Mouse (Mus musculus) embryonic stem cell, embryonic (primary cell): ENCODE measurements at regions not wholly inside any gene's neighbourhood (a gene's known extent, or its start where the extent isn't known, plus 50 kb on each side); places are given as distances from the start of the nearest gene placed in this dataset.

Experiments used
- CTCF ChIA-PET, 4 experiments: fragments of 300-600 bp in 2 of 4; fragments of 350-600 bp in 2 of 4; sonication (Branson Sonifier 250); formaldehyde crosslinking; loops; one replicate each; lab custom pipeline; 2022; ENCODE audit warnings: inconsistent platforms in 2 of 4; lab: Charles Lee
- POLR2A ChIA-PET, 4 experiments: fragments of 300-600 bp in 2 of 4; fragments of 350-600 bp in 2 of 4; sonication (Branson Sonifier 250); formaldehyde crosslinking; loops; one replicate each; lab custom pipeline; 2022; ENCODE audit warnings: antibody characterized with exemption in 4 of 4, inconsistent platforms in 1 of 4; lab: Charles Lee

DNA sequence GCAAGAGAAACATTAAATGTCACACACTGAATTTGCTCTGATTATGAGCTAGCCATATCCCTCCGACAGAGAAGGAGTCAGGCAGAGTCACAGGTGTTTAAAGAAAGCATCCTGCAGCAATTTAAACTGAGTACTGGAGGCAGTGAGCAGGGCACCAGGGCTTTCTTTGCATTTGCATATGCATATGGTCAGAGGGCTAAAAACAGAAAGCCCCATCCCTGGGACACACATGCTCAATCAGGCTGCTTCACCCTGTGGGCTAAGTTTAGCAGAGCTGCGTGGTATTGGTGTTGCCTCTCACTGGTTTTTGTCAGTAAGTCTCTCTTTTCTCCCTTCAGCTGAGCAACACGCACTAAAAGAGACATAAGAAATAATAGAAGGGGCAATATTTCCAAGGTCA is 289.9 kb upstream of the Rps6ka3 start:
- POLR2A ChIA-PET: no interaction called here
- CTCF ChIA-PET: no interaction called here

- ChIA-PET POLR2A (no interaction called here), CTCF (no interaction called here)
Observed at GRCm38 (mm10) chrX:158921424-158921823, 288.7 kb upstream of the Rps6ka3 start.

- POLR2A ChIA-PET: no interaction called here
- CTCF ChIA-PET: interaction anchor here in 2 of 4 experiments (0.6 to 2.0 kb wide), 2 partner anchors 15 to 1190 kb away, joined by 4 to 10 read pairs; no protein-coding TSS in a partner anchor
Observed at GRCm38 (mm10) chrX:158921838-158922450, 288.2 kb upstream of the Rps6ka3 start.

- POLR2A ChIA-PET: no interaction called here
- CTCF ChIA-PET: interaction anchor here in 2 of 4 experiments (0.6 to 2.0 kb wide), 3 partner anchors 982 to 1191 kb away, joined by 3 to 10 read pairs (median 3); no protein-coding TSS in a partner anchor
Observed at GRCm38 (mm10) chrX:158923081-158923561, 287.0 kb upstream of the Rps6ka3 start.

GRCm38 (mm10) chrX:158923657-158924489 is 286.2 kb upstream of the Rps6ka3 start:
- ChIA-PET POLR2A (no interaction called here), CTCF (interaction anchor here in 2 of 4 experiments (0.6 to 2.0 kb wide), 2 partner anchors 983 to 1192 kb away, joined by 3 to 10 read pairs; no protein-coding TSS in a partner anchor)

GRCm38 (mm10) chrX:158924490-158925398 is 285.4 kb upstream of the Rps6ka3 start:
- ChIA-PET POLR2A (no interaction called here), CTCF (no interaction called here)

GRCm38 (mm10) chrX:158931864-158932263 is 278.2 kb upstream of the Rps6ka3 start:
- ChIA-PET CTCF (no interaction called here), POLR2A (no interaction called here)

GRCm38 (mm10) chrX:158947191-158947590 is 262.9 kb upstream of the Rps6ka3 start:
- ChIA-PET CTCF (no interaction called here), POLR2A (no interaction called here)

GRCm38 (mm10) chrX:158971726-158972125 is 238.4 kb upstream of the Rps6ka3 start:
- ChIA-PET CTCF (no interaction called here), POLR2A (no interaction called here)

DNA sequence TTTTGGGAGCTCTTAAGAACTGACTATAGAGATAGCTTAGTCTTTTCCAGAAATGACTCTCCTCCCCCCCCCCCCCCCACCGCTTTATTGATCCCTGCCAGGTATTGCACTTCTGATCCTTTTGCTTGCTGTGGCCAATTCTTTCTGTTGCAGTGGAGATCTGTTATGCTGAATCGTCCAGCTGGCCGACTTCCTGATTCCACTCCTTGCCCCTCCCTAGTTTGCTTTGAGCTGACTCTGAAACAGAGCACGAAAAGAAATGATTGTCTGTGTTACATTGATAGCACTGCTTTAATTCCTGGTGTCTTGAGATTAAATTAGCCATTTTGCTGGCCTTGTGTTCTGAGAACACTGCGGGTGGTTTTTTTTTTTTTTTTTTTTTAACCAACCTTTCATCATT is 233.5 kb upstream of the Rps6ka3 start:
- POLR2A ChIA-PET: interaction anchor here in 1 of 4 experiments (0.7 kb wide), 1 partner anchor 287 kb away, joined by 3 read pairs; no protein-coding TSS in a partner anchor

GRCm38 (mm10) chrX:158984721-158985120 is 225.4 kb upstream of the Rps6ka3 start:
- POLR2A ChIA-PET: no interaction called here
- CTCF ChIA-PET: no interaction called here

More for the DNA sequence above, 233.5 kb upstream of the Rps6ka3 start:
- CTCF ChIA-PET: interaction anchor here in 1 of 4 experiments (0.6 kb wide), 1 partner anchor 225 kb away, joined by 4 read pairs; no protein-coding TSS in a partner anchor

GRCm38 (mm10) chrX:158987676-158988075 is 222.4 kb upstream of the Rps6ka3 start:
- ChIA-PET CTCF (no interaction called here), POLR2A (no interaction called here)

DNA sequence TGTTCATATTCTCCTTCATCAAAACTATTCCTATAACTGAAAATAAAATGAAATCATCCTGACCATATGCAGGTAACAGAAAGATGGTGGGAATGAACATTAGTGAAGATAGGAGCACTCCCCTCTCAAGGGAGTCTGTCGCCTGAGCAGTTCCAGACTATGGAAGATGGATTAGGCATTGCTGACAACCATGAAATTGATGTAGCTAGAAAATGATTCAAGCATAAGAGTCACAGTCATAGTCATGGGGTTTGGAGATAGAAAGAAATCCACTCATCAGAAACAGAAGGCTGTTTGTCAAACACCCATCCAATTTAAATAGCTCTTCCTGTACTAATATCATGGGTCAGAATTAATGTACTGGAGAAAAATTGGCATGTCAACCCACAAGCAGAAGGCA is 191.2 kb upstream of the Rps6ka3 start:
- POLR2A ChIA-PET: no interaction called here
- CTCF ChIA-PET: no interaction called here

DNA sequence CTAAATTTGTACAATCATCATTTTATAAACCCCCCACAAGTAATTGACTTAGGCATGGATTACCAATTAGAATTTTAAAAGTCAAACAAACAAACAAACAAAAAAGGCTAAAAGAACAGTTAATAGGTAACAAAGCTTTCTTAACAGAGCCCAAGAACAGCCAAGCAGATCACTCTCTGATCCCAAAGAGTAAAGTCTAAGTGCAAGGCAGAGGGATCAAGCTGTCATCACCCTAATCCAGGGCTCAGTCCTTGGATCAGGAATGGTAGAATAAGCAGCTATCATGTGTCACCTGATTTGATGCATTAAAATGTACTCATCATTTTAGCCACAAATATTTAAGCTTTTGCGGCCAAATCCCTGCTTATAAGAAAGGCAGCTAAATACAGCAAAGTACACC is 183.8 kb upstream of the Rps6ka3 start:
- ChIA-PET CTCF (no interaction called here), POLR2A (no interaction called here)

DNA sequence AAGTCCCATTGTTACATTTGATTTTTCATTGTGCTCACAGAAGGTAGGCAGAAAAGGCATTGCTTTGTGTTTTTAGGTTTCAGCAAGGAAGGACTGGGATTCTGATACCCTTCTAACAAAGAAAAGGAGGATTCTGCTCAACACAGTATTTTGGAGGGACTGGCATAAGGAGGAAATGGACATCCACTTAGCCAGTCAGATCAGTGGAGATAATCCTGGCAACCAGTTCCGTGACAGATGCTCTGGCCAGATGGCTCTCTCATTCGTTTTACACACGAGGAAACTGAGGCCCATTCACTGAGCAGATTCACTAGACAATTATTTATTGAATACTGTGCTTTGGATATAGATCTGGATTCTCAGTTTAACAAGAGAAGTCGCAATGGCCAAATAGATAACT is 178.2 kb upstream of the Rps6ka3 start:
- ChIA-PET POLR2A (no interaction called here), CTCF (no interaction called here)

DNA sequence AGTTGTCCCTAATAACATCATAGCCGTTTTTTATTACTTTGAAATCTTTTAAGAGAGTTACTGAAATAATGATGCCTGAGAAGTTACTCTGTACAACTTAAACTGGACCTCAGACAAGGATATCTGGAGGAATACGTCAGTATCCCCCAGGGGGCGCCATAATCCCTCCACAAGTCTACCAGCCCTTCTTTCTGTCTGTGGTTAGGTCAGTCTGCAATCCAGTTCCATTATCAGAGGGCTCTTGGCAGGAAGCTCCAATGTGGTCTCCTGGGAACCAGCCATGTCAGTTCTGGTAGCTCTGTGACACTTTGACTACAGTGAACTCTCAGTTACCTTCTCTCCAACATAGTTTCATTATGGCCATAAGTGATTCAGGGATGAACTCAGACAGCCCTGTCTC is 166.7 kb upstream of the Rps6ka3 start:
- CTCF ChIA-PET: interaction anchor here in 1 of 4 experiments (1.3 kb wide), 1 partner anchor 222 kb away, joined by 3 read pairs; no protein-coding TSS in a partner anchor
- POLR2A ChIA-PET: no interaction called here

DNA sequence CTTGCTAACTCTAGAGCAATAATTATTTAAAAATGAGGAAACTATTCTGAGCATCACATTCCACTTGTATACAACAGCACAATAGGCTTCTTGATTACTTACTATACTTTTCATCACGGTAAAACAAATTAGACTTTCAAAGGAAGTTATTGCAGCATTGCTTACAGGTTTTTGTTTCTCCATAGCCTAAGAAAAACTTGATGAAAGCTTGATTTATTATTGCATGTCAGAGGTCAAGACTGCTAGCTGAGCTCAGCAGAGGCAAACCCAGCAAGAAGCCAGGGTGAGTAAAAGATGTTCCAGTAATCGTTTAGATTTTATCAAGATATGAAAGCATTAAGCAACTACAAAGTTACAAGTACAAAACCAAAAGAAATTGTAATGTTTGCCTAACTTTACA is 162.2 kb upstream of the Rps6ka3 start:
- ChIA-PET CTCF (no interaction called here), POLR2A (no interaction called here)

- ChIA-PET POLR2A (no interaction called here), CTCF (no interaction called here)
Observed at GRCm38 (mm10) chrX:159055689-159056461, 154.2 kb upstream of the Rps6ka3 start.

DNA sequence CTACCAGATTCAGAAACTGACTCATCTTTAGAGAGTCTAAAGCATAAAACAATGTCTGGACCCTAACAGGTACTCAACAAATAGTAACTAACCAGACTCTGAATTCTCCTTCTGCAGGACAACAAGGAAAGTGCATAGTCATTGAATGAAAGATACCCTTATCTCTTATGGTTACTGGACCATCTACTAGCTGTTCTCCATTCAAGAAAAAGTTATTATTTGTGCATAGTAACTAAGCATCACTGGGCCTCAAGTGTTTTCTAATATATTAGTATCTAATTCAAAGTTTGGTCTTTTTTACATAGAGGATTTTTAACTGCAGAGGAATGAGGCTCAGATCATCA is 153.7 kb upstream of the Rps6ka3 start:
- ChIA-PET POLR2A (no interaction called here), CTCF (no interaction called here)
